Mouse (Mus musculus) stomach, postnatal 0 days (tissue): ENCODE results near the gene Pno1.

Experiments
- CTCF ChIP-seq: IDR thresholded peaks from 2 replicates; pipeline ENCODE4 v1.5.1; 2016; ENCODE audit warnings: antibody characterized with exemption, low read depth, mild to moderate bottlenecking, moderate library complexity
- EP300 ChIP-seq: optimal IDR thresholded peaks from 2 replicates; pipeline ENCODE3; 2016; ENCODE audit warnings: antibody characterized with exemption

- TF ChIP-seq CTCF (no peak), EP300 (no peak)
Measured at GRCm38 (mm10) chr11:17169262-17169661, 42.1 kb downstream of the Pno1 start.
